Mouse (Mus musculus): ENCODE results near the gene Kif23. TPM values are rescaled to one million over a fixed set of nuclear protein-coding genes. Genes with fewer than 3 reads are reported as not detected.

Gene Kif23
- 106 and 127 TPM in 2 replicates for total RNA-seq (2015)
- total RNA-seq (2017): 170 and 190 TPM in 2 replicates

DNA sequence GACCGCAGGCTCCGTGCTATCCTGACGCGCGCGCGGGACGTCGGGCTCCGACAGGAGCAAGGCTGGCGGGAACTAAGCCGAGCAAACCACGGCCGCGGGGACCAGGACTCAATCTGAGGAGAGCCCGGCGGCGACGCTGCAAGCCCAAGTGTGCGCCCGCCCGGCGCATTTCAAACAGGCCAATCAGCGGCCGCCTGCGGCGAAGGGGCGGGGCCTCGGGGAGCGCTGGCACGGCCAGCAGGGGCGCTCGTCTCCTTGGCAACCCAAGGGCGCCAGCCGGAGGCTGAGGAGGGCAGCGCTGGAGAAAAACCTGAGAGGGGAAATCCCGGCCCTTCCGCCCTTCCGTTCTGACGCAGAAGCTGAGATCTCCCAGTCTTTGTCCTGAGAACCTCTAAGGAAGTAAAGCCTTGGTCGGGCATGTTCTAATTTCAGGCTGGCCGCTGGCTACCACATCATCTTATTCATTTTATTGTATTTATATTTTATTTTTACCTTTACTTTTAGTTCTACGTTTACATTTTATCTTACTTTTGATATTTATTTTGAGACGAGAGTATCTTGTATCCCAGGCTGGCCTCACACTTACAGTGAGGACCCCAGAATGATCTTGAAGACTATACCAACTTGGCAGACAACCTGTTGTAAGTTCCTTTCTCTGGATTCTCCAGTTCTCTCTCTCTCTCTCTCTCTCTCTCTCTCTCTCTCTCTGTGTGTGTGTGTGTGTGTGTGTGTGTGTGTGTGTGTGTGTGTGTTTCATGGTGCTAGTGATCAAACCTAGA is at the start of gene Kif23:
Gene Kif23 (minus strand): TSS at position 152 of the 779 bp plus-strand sequence.
- peak; percentile 87 for ATAC-seq (replicated peaks; ENCODE audit: poor library complexity)

- no peak for ATAC-seq (replicated peaks; ENCODE audit: poor library complexity)
Observed at GRCm38 (mm10) chr9:61991158-61991557, 44.6 kb upstream of the Kif23 start.

GRCm38 (mm10) chr9:61990738-61991137 is 44.2 kb upstream of the Kif23 start:
- ATAC-seq (replicated peaks; ENCODE audit: poor library complexity): no peak

GRCm38 (mm10) chr9:61986055-61986454 is 39.5 kb upstream of the Kif23 start:
- no peak for ATAC-seq (replicated peaks; ENCODE audit: poor library complexity)

GRCm38 (mm10) chr9:61985183-61985863 is 38.7 kb upstream of the Kif23 start:
- peak; percentile 65 for ATAC-seq (replicated peaks; ENCODE audit: poor library complexity)

DNA sequence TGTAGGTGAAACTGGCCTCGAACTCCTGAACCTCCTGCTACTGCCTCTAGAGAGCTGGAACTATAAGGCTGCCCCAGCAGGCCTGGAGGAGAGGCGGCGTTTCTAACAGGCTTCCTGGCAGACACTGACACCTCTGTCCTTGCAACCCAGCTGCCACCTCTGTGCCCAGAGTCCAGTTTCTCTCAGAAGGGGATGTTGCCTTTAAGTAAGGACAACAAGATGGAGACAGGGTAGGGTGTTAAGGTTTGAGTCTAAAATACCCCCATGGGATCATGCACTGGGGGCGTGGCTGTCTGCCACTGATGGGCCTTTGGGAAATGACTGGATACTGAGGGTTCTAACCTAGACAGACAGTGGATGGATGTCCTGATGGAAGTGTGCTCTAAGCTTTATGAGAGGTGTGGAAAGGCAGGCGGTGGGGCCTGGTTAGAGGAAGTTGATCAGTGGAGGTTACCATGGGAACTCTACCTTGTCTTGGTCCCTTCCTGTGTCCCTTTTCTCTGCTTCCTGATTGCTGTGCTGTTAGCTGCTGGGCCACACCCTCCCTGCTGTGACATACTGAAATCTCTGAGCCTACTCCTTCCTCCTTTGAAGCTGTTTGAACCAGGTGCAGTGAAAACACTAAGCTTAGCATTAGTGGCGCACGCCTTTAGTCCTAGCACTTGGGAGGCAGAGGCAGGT is 36.5 kb upstream of the Kif23 start:
- ATAC-seq (replicated peaks; ENCODE audit: poor library complexity): peak; percentile 77

GRCm38 (mm10) chr9:61981876-61982275 is 35.3 kb upstream of the Kif23 start:
- ATAC-seq (replicated peaks; ENCODE audit: poor library complexity): peak; percentile 44

GRCm38 (mm10) chr9:61979983-61980382 is 33.4 kb upstream of the Kif23 start:
- ATAC-seq (replicated peaks; ENCODE audit: poor library complexity): no peak

GRCm38 (mm10) chr9:61977258-61977945 is 30.8 kb upstream of the Kif23 start:
- ATAC-seq (replicated peaks; ENCODE audit: poor library complexity): peak; percentile 57

DNA sequence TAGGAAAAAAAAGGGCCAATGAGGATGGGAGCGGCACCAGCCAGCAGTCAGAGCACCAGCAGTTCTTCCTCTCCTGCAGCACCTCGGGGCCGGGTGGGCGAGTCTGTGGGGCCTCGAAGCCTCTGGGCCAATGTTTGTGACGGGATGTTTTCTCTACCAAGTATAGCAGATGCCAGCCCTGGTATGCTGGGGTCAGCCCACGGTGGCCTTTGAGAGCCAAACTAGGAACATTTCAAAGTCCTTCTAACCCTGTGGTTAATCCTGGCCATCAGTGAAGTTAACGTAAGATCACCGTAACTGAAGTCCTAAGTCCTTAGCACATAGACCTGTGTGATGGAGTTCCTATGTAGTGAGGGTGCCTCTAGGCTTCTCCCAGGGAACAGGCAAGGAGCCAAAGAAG is 25.5 kb upstream of the Kif23 start:
- no peak for ATAC-seq (replicated peaks; ENCODE audit: poor library complexity)

- peak; percentile 57 for ATAC-seq (replicated peaks; ENCODE audit: poor library complexity)
Observed at GRCm38 (mm10) chr9:61971045-61971444, 24.5 kb upstream of the Kif23 start.

DNA sequence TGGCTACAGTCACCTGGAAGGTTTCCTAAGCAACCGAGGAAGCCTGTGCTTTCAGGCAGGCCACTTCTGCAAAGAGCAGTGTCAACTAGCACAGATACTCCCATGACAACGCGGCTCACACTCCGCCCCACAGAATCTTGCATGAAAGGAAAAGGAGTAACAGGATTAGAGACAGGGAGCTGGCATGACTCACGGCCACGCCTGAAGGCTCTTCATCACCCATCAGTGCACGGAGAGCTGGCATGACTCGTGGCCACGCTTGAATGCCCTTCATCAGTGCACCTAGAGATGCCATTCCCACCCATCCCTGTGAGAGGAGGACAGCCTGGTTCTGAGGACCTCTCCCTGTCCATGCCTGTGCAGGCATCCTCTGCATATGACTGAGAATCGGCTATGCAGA is 20.8 kb upstream of the Kif23 start:
- ATAC-seq (replicated peaks; ENCODE audit: poor library complexity): no peak

GRCm38 (mm10) chr9:61965987-61966386 is 19.4 kb upstream of the Kif23 start:
- ATAC-seq (replicated peaks; ENCODE audit: poor library complexity): no peak

DNA sequence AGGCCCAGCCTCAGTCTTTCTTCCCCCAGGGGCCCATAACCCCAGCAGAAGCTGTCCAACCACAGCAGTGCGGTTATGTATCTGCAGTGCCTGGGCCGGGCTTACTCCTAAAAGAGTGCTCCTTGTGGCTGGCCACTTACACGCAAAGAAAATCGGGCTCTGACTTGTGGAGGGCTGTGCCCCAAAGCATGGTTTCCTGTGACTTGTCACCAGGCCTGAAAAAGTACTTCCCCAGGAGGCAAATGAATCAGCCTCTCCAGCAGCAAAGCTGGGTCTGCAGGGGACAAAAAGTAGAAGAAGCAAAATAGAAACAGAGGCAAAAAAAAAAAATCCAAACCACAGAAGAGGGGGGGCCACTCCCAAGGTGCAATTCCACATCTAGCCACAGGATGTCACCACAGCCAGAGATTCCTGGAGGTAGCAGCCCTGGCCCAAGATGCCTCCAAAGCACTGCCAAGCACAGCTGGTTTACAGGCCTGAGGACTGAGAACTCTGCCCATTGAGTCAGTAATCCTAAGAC is 18.9 kb upstream of the Kif23 start:
- ATAC-seq (replicated peaks; ENCODE audit: poor library complexity): peak; percentile 82

GRCm38 (mm10) chr9:61963356-61963755 is 16.8 kb upstream of the Kif23 start:
- peak; percentile 65 for ATAC-seq (replicated peaks; ENCODE audit: poor library complexity)

- no peak for ATAC-seq (replicated peaks; ENCODE audit: poor library complexity)
Observed at GRCm38 (mm10) chr9:61961181-61961580, 14.6 kb upstream of the Kif23 start.

DNA sequence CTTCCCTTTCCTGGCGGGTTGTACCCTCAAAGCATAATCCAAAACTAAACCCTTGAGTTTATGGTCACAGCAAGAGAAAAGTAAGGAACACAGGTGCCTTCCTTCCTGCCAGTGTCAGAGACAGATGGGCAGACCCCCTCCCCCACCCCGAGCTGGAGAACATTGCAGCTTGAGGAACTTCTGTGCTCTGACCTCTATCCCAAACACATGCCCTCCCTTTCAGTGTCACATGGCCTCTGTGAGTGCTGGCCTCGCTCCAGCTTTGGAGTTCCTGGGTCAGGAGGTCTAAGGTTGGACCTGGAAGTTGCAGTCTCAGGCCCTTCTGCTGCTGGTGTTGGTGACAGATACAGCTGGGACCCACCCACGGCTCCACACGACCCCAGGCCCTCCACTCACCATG is 14.2 kb upstream of the Kif23 start:
- ATAC-seq (replicated peaks; ENCODE audit: poor library complexity): no peak

GRCm38 (mm10) chr9:61959921-61960569 is 13.5 kb upstream of the Kif23 start:
- no peak for ATAC-seq (replicated peaks; ENCODE audit: poor library complexity)

GRCm38 (mm10) chr9:61954707-61955106 is 8.1 kb upstream of the Kif23 start:
- ATAC-seq (replicated peaks; ENCODE audit: poor library complexity): peak; percentile 69

DNA sequence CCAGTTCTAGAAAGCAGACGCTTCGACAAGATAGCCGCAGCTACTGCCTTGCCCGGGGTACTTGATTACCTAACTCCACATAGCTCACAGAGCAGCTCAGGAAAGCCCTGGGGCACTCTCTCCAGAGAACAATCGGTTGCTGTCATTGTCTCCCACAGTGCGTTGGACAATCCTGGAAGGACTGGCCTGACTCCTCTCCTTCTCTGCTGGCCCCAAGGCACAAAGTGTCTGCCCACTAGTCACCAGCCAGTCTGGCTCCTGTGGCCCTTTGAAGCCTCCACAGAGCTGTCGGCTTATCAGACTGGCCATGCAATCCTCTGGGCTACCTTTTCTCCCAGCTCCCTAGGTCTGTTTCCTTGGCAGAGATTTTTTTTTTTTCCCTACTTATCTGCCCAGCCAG is 5.7 kb upstream of the Kif23 start:
- ATAC-seq (replicated peaks; ENCODE audit: poor library complexity): no peak
